Mouse (Mus musculus): ENCODE results near the gene Grtp1. TPM values are rescaled to one million over a fixed set of nuclear protein-coding genes. Genes with fewer than 3 reads are reported as not detected.

Gene Grtp1
- polyA plus RNA-seq, 1 experiment: 13.3 TPM

DNA sequence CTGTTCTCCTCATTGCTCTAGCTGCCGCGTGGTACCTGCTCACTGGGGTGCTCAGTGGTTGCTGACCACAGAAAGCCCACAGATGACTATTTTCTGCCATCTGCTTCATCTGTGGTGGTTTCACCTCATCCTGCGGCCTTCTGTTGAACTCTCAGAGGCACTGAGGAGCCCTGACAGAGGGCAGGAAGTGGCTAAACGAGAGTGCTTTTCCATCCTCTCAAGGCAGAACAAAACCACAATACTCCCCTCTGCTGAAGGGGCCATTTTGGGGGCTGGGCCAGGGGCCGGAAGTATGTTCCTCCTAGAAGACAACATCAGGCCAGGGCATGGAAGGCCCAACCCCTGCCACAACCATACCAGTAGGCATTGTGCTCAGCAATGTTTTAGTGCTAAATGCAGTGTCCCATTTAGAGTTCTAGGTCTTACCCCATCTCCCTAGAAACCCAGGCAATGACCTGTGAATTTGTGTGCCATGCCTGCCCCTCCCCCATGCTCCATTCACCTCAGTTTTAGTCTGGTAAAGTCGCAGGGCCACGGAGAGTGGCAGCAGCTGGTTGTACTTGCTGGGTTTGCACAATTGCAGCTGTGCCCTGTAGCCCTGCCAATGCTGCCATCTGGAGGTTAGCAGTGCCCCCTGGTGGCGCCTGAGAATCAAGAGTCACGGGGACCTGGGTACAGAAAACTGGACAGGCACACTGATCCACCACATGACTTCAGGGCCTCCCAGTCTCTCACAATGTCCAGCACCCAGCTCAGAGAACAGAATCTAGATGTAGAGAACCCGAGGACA, 13.3 kb upstream of the Grtp1 start:
- no peak for TF ChIP-seq GATA1 (IDR thresholded peaks at IDR 0.05; ENCODE audit: low read length)

DNA sequence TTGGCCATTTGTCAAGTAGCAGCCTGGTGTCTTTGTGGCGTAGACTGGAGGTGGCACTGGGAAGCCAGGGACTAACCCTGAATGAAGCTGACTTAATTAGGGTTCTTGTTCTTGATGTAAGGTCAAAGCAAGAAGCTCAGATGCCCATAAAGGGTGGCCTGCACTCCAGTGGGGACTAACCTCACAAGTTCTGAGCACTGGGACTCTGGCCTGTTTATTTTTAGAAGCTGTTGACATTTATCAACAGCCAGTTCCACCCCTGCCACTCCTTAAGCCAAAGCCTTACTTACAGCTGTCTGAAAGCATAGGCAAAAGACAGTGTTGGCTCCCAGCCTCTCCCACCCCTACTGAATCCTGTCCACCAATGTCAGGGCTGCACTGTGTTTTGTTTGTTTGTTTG, 9.3 kb upstream of the Grtp1 start:
- no peak for TF ChIP-seq GATA1 (IDR thresholded peaks at IDR 0.05; ENCODE audit: low read length)

DNA sequence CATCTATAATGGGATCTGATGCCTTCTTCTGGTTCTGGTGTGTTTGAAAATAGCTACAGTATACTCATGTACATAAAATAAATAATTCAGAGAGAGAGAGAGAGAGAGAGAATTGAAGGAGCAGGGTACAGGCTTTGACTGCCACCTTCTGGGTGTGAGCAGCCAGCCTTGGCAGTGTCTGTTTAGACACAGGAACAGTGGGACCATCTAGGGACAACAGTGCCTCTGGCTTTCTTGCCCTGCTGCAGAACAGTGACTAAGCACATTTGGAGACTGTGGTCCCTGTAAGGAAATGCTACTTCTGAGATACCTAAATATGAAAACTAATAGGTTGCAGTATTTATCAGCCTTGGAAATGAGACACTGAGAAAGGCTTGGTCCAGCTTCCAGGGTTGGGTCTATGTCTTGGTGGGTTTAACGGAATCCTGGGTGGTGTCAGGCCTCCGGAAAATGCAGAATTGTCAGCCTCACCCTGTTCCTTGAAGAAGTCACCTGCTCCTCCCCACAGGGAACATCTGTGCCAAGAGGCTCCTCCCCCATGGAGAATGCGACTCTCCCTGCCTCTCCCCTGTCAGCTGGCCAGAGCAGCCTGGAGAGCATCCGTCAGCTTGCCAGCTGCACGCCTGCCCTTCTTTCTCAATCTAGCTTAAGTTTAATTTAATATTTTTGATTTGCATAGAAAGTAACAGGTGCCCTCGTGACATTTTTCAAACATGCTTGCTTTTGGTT, 8.4 kb upstream of the Grtp1 start:
- no peak for TF ChIP-seq GATA1 (IDR thresholded peaks at IDR 0.05; ENCODE audit: low read length)

DNA sequence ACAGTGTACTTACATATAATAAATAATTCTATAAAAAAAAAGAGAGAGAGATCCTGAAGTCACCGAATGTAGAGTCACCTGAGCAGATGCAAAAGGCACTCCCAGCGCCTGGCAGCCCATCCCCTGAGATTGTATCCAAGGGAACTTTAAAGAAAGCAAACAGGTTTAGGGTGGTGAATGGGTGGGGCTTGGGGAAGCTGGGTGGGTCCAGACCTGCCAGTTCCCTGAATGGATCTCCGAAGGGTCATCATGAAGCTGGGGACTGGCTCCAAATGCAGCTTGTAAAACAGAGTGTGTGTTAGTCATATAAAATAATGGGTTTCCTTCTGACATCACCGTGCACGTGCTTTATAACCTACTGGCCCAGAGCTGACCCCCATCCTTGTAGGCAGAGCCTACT, 5.9 kb upstream of the Grtp1 start:
- no peak for TF ChIP-seq GATA1 (IDR thresholded peaks at IDR 0.05; ENCODE audit: low read length)

DNA sequence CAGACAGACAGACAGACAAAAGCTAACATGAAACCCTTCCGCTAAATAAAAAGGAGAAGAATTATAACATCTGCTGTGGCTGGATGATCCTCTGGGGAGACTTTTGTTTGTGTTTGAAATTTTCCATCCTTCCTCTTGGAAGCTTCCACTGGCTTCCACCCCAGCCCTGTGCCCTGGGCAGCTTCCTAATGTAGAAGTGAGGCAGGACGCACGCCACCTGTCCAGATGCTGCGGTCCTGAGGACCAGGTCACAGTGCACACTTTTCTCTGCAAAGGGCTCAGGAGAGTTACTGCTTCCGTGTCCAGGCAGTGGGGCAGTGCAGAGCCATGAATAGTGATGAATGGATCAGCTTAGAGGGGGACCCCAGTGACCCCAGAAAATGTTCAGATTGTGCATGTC, 4.9 kb upstream of the Grtp1 start:
- no peak for TF ChIP-seq GATA1 (IDR thresholded peaks at IDR 0.05; ENCODE audit: low read length)

DNA sequence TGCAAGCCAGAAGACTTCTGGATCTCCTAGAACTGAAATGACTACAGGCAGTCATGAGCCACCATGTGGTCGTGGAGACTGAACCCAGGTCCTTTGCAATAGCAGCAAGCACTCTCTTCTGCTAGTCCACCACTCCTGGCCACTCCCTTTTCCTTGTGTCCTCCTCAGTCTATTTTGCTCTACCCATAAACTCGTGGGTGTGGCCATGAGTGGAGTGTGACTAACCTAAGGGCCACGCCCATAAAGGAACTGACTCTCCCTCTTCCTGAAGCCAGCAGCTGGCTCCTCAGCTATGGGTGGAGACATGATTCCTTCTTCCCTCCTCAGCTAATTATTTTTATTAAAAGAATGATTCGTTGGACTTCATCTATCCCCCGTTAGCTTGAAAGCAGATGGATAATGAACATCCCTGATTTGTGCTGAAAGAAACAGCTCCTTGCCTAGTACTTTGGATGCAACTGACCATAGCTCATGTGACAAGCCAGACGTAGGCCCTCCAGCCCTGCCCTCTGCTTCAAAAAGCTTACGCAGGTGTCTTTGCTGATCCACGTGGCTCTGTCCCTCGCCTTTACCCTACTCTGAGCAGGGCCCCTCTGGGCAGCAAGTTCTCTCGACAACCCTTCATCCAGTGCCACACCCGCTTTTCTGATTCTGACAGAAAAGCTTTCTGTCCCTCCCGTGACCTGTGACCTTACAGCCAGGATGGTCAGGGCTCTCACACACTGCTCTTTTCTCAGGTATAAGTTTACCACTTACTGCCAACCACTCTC, 4.1 kb upstream of the Grtp1 start:
- TF ChIP-seq GATA1 (IDR thresholded peaks at IDR 0.05; ENCODE audit: low read length): no peak

DNA sequence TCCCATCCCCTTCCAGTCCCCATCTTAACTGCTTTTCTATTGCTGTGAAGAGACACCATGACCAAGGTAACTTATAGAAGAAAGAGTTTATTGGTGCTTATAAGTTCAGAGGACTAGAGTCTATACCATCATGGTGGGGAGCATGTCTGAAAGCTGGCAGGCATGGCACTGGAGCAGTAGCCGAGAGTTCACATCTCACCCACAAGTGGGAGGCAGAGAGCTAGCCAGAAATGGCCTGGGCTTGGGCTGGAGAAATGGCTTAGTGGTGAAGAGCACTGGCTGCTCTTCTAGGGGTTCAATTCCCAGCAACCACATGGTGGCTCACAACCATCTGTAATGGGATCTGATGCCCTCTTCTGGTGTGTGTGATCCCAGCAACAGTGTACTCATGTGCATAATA, 3.1 kb upstream of the Grtp1 start:
- TF ChIP-seq GATA1 (IDR thresholded peaks at IDR 0.05; ENCODE audit: low read length): no peak

DNA sequence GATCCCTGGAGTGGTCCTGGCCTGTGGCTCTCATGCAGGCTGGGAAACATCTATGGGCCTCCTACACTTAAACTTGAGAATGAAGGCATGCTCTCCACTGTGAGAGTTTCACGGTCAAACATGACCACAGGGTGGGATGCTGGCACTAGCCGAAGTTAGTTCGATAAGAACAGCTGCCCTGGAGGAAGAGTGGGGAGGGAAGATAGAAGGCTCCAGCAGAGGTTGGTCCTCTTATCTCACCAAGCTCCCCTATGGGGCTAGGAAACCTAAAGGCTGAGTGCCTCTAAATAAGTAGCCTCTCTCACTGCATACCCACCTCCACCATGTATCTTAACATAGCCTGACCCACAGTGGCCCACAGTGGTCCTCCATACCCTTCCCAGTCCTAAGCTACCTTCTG, 2.4 kb upstream of the Grtp1 start:
- peak; percentile 76 for TF ChIP-seq GATA1 (IDR thresholded peaks at IDR 0.05; ENCODE audit: low read length)

DNA sequence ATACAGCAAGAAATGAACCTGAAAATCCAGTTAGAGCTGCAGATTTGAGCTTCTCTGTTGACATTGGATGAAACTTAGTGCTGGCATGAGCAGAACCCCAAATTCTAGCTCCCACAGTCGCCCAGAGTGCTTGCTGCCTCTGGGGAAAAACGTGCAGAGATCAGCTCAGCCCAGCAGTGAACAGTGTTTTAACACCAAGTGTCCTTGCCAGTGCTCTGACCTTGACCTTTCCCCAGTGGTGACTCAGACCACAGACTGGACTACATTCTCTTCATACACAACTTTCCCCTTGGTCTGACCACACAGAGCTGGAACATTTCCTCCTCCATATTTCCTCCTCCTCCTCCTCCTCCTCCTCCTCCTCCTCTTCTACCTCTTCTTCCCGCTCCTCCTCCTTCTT, 1.6 kb upstream of the Grtp1 start:
- no peak for TF ChIP-seq GATA1 (IDR thresholded peaks at IDR 0.05; ENCODE audit: low read length)

DNA sequence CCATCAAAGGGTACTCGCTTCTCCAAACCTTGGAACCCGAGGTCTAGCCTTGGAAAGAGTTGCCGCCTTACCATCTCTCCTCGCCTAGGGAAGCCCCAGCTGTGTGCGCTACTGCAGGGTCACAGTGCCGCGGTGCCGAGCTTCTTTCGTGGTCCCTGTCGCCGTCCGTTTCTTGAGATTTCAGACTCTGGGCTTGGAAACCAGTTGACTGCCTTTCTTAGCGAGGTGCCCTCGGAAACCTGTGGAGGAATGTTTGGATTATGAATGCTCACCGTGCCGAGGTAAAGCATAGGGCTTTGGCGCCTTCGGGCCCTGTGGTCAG, 554 bp upstream of the Grtp1 start:
- TF ChIP-seq GATA1 (IDR thresholded peaks at IDR 0.05; ENCODE audit: low read length): no peak

DNA sequence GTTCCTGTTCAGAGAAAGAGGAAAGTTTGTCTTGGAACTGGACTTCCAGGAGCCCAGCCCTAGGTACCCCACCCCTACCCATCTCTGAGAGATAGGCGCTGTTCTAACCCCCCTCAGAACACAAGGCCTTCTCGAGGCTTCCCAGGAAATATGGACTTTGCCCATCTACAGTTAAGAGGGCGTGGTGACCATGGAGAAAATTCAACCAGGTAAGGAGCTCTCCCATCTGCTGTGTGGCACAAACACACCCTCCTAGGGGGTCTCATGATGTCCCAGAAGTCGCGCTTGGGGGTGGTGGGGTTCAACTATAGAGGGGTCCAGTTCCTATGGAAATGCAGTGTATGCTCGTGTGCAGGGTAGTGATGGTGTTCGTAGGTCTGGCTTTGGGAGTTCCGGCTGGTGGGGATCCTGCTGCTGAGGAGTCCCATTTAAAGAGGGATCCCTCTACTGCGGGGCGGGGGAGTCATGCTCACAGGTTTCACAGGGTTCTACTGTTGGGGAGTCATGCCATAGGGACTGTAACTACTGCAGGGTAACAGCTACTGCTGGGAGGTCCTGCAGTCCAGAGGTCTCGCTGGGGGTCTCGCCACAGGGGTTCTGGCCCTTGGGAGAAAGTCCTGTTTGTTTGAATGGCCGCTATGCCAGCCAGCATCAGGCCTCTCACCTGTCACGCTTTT, 897 bp downstream of the Grtp1 start:
- TF ChIP-seq GATA1 (IDR thresholded peaks at IDR 0.05; ENCODE audit: low read length): no peak

DNA sequence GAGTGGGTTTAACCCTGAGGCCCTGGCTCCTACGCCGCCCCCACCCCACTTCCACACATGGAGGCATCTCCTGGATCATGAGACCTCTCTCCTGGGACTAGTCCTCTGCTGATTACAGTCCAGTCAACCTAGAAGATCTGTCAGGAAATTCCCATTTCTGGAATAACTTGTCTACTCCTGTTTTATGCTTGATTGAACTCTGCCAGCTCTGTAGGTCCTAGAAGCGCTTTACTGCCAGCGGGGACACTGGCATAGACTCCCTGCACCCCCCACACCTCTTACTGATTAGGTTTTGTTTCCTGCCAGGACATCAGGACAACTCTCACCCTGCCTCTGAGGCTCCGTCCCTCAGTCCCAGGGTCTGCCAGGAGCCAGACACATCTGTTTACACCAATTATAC, 2.9 kb downstream of the Grtp1 start:
- no peak for TF ChIP-seq GATA1 (IDR thresholded peaks at IDR 0.05; ENCODE audit: low read length)

DNA sequence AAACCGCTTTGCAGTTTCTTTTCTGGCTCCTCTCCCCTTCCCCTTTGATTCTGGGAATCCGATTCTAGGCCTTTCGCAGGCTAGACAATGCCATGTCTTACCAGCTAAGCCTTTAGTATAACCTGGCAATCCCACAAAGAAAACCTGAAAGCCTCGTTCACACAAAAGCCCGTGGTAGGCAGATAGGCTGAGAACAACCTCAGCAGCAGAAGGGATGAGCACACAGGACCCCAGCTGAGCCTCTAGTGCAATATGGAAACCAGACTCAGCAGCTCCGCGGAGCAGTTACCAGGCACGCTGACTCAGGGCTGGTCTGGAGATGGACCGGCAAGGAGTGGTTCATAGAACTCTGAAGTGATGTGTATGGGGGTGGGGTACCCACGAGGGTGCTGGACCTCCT, 5.6 kb downstream of the Grtp1 start:
- no peak for TF ChIP-seq GATA1 (IDR thresholded peaks at IDR 0.05; ENCODE audit: low read length)

DNA sequence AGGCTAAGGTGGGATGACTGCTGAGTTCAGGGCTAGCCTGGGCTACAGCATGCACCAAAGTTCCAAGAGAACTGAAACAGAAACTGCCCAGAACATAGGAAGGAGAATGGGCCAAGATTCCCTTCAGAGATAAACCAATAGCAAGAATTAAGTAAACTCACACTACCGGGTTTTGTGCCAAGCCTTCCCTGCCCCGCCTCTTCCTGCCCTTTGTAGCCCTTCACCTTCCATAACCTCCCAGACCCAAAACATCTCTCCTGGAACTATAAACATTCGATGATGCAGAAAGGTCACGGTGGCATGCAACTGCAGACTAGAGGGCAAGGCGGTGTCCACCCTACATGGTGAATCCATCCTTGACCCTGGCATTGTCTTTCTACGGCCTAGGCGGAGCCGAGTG, 10.2 kb downstream of the Grtp1 start:
- TF ChIP-seq GATA1 (IDR thresholded peaks at IDR 0.05; ENCODE audit: low read length): no peak

DNA sequence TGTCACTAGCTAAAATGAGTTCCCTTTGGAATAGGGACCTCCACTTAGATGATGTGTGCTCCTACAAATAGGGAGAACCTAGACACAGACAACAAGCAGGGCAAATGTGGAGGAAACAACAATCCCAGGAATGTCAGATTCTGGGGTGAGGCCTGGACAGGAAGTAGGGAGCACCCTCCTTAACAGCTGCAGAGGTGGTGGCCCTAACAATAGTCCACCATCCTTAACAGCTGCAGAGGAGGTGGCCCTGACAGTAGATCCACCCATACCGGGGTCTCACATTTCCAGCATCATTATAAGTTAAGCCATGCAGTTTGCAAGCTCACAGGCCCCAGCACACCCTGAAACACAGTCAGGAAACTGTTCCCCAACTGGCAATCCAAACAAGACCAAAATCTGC, 11.6 kb downstream of the Grtp1 start:
- no peak for TF ChIP-seq GATA1 (IDR thresholded peaks at IDR 0.05; ENCODE audit: low read length)

DNA sequence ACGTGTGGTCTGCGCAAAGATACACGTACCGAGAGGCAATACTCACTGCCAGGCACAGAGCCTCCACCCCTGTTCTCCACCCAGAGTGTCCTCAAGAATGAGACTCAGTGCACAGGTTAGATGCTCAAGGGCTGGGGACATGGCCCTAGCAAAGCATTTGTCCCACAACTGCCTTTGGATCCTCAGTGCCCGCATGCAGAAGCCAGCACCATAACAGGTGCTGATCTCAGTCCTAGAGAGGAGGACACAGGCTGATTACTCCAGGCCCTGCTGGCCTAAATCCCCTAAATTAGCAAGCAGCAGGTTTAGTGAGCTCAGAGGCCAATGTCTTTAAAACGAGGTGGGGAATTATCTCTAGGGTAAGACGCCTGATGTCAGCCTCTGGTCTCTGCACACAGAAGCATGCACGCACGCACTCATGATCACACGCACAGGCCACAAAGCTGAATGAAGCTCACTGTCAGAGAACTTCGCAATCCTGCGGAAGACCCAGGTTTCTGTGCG, 12.3 kb downstream of the Grtp1 start:
- TF ChIP-seq GATA1 (IDR thresholded peaks at IDR 0.05; ENCODE audit: low read length): no peak

All from G1E-ER4 (cell line).